Mouse (Mus musculus): ENCODE measurements around the gene Spata21.

GRCm38 (mm10) chr4:141096710-141097109 is 8.6 kb downstream of the Spata21 start:
- TF ChIP-seq TAL1 (IDR thresholded peaks at IDR 0.05; ENCODE audit: low read length): no peak
- no peak for TF ChIP-seq GATA1 (IDR thresholded peaks at IDR 0.05; ENCODE audit: low read length)

Measured in erythroblast, embryonic 14.5 days (primary cell).